Mouse (Mus musculus) hindbrain, embryonic 15.5 days (tissue): ENCODE measurements at regions not wholly inside any gene's neighbourhood (a gene's known extent, or its start where the extent isn't known, plus 50 kb on each side); places are given as distances from the start of the nearest gene placed in this dataset.

Source experiments
- ATAC-seq: fragments of 200-750 bp; cut with Nextera tagmentation; 2 replicates; pipeline ENCODE4 v1.8.0; 2017; ENCODE audit warnings: low read depth, moderate number of reproducible peaks, moderate TSS enrichment; ENCODE audit not compliant: low FRiP score
- H3K27ac ChIP-seq: fragments of 300-500 bp; sonication (generic); replicated peaks from 2 replicates; pipeline ENCODE4 v1.5.1; 2015; ENCODE audit warnings: mild to moderate bottlenecking, inconsistent platforms
- H3K27me3 ChIP-seq: fragments of 300-500 bp; sonication (generic); 2 replicates; pipeline ENCODE4 v1.6.1; 2015; ENCODE audit warnings: control low read depth, inconsistent platforms
- H3K36me3 ChIP-seq: fragments of 300-500 bp; sonication (generic); 2 replicates; pipeline ENCODE4 v1.6.1; 2015; ENCODE audit warnings: control low read depth, inconsistent platforms
- H3K4me1 ChIP-seq: fragments of 300-500 bp; sonication (generic); replicated peaks from 2 replicates; pipeline ENCODE4 v1.6.1; 2015; ENCODE audit warnings: control low read depth, inconsistent platforms
- H3K4me2 ChIP-seq: fragments of 300-500 bp; sonication (generic); 2 replicates; pipeline ENCODE4 v1.6.1; 2015; ENCODE audit warnings: moderate library complexity, mild to moderate bottlenecking, inconsistent platforms
- H3K4me3 ChIP-seq: fragments of 300-500 bp; sonication (generic); 2 replicates; pipeline ENCODE4 v1.5.1; 2015; ENCODE audit warnings: mild to moderate bottlenecking, inconsistent platforms
- H3K9ac ChIP-seq: fragments of 300-500 bp; sonication (generic); 2 replicates; pipeline ENCODE4 v1.6.1; 2015; ENCODE audit warnings: inconsistent platforms
- H3K9me3 ChIP-seq: fragments of 300-500 bp; sonication (generic); 2 replicates; pipeline ENCODE4 v1.6.1; 2016; ENCODE audit warnings: control low read depth, inconsistent platforms
- WGBS: fragments of 180-500 bp; shearing (Covaris S2); methylation state at CpG from one replicate; pipeline ENCODE4 v1.1.7; 2015; 5-methylcytosine and 5-hydroxymethylcytosine counted together

DNA sequence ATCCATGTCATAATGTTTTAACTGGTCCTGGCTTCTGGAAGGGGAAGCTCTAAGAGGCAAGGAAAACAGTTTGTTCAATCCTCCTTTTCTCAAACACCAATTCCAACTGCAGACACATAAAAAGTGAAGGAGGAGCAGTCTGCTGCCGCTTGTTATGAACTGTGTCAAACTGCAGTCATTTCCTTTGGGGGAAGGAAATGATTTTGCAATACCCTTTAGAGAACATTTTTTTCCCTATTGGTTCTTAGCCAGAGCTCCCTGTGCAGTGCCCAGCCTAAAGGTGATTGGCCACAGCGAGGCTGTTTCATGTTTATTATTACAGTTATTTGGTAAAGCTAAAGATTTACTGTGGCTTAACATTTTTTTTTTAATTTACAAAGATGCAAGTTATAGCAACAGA is 1132.6 kb upstream of the Fbxo33 start:
- Histone ChIP-seq H3K27me3 (no peaks in the 10 kb centered on the region), H3K4me2 (no peak overlapping the region), H3K9ac (no peak overlapping the region), H3K4me1 (no peaks in the 10 kb centered on the region), H3K36me3 (no peaks in the 10 kb centered on the region), H3K27ac (no peak overlapping the region), H3K9me3 (no peaks in the 10 kb centered on the region), H3K4me3 (no peak overlapping the region)
- WGBS = 89% methylated on average over 2 of the region's 2 CpGs
- ATAC-seq = no peak

DNA sequence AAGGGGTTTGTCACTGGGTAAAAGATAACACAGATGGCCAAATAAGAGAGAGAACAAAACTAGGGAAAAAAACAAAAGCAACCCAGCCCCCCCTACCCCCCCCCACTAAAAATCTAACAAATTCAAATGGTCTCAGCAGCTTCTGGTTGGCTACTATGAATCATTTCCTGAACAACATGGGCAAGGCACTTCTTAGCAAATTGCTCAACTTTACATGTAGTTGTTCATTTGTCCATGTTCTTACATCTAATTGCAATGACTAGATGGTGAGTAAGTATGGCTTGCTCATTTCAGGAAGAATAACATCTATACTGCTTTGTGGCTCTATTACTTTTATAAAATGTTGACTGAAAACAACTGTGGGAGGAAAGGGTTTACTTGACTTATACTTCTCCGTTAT is 1124.9 kb upstream of the Fbxo33 start:
- no peak overlapping the region for H3K4me2 ChIP-seq
- H3K36me3 ChIP-seq = no peaks in the 10 kb centered on the region
- WGBS = 100% methylated on average over 1 of the region's 1 CpGs
- no peak overlapping the region for H3K9ac ChIP-seq
- H3K4me1 ChIP-seq = no peaks in the 10 kb centered on the region
- H3K27ac ChIP-seq = no peak overlapping the region
- no peaks in the 10 kb centered on the region for H3K9me3 ChIP-seq
- no peaks in the 10 kb centered on the region for H3K27me3 ChIP-seq
- no peak overlapping the region for H3K4me3 ChIP-seq
- no peak for ATAC-seq

DNA sequence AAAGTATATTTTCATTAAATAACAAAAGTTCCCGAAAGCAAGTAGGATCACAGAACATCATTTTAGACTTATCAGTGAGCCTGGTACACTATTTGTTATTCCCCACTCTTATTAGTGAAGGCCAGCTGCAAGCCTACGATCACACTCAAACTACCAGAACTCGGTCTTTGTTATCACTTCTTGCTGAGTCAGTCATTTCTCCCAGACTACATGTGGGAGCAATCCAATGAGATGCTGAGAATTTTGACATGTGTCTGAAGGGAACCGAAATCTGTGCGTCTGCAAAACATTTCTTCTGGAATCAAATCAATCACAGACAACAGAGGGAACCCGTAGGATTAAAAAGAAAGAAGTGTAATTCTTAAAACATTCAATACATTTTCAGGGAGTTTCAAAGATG is 1100.5 kb upstream of the Fbxo33 start:
- Histone ChIP-seq H3K27ac (no peak overlapping the region), H3K4me1 (no peaks in the 10 kb centered on the region), H3K9me3 (no peaks in the 10 kb centered on the region), H3K9ac (no peak overlapping the region), H3K4me3 (no peak overlapping the region), H3K4me2 (no peak overlapping the region), H3K36me3 (no peaks in the 10 kb centered on the region), H3K27me3 (no peaks in the 10 kb centered on the region)
- WGBS = 84% methylated on average over 6 of the region's 6 CpGs
- ATAC-seq = no peak

DNA sequence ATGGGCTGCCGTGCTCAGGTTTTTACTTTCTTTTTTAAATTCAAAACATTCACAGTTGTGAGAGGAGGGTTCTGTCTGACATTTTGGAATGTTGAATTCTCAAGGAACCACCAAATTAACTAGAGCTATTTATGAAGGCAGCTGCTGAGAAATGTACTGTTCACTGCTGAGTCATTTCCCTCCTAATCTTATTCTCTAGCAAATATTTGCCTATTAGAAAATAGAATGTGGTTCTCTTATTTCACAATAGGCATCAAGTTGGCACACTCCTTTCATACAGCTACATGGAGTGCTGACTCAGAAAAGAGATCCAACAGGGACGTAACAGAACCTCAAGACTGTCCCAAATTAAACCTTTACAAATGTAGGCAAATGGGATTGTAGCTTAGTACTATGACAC is 1073.1 kb upstream of the Fbxo33 start:
- WGBS = 77% methylated on average over 2 of the region's 2 CpGs
- Histone ChIP-seq H3K9me3 (no peaks in the 10 kb centered on the region), H3K27ac (no peak overlapping the region)

DNA sequence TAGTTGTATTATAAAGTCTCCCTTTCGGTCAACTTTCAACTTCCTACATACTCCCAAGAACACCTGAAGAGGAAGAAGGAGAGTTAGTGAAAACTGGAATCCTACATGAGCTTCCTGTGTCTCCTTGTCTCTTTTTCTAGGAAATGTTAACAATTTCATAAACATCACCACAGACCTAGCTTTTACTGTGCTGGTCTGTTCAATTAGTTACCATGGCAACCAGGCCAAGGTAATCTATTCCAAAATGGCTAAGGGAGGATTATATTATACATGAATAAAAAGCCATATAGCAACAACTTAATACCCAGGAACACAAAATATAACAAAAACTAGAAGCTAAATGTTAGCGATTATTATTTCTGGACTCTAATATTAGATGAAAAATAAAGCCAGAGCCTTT is 1069.3 kb upstream of the Fbxo33 start:
- Histone ChIP-seq H3K4me1 (no peaks in the 10 kb centered on the region), H3K27me3 (no peaks in the 10 kb centered on the region), H3K9ac (no peak overlapping the region), H3K4me2 (no peak overlapping the region), H3K27ac (no peak overlapping the region), H3K9me3 (no peaks in the 10 kb centered on the region), H3K36me3 (no peaks in the 10 kb centered on the region), H3K4me3 (no peak overlapping the region)
- 95% methylated on average over 2 of the region's 2 CpGs for WGBS
- peak; percentile 63; the same call in 1 of the 2 replicates for ATAC-seq

More for the DNA sequence above, 1073.1 kb upstream of the Fbxo33 start:
- H3K4me2 ChIP-seq = no peak overlapping the region
- no peak overlapping the region for H3K4me3 ChIP-seq
- H3K27me3 ChIP-seq = no peaks in the 10 kb centered on the region
- H3K4me1 ChIP-seq = no peaks in the 10 kb centered on the region
- H3K9ac ChIP-seq = no peak overlapping the region
- ATAC-seq = no peak
- H3K36me3 ChIP-seq = no peaks in the 10 kb centered on the region

DNA sequence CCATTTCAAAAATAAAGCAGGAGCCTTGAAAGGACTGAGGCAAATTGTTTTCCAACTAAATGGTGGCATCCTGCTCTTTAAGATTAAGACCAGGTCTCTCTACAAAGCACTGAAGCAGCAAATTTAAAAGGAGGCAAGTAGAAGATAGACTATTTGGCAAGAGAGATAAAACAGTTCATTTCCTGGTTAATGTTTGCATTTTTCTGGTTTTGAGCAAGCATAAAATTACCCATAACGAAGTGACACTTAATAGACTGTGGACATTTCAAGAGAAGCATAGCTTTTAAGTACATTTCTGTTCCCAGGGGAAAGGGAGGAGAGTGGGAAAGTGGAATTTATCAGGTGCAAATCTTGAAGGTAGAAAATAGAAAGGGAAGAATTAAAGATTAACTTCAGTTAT is 1035.8 kb upstream of the Fbxo33 start:
- Histone ChIP-seq H3K4me1 (no peaks in the 10 kb centered on the region), H3K4me2 (no peak overlapping the region), H3K36me3 (no peaks in the 10 kb centered on the region), H3K4me3 (no peak overlapping the region), H3K27ac (no peak overlapping the region), H3K9me3 (no peaks in the 10 kb centered on the region), H3K9ac (no peak overlapping the region), H3K27me3 (no peaks in the 10 kb centered on the region)
- ATAC-seq = no peak
- WGBS = 53% methylated on average over 1 of the region's 1 CpGs

DNA sequence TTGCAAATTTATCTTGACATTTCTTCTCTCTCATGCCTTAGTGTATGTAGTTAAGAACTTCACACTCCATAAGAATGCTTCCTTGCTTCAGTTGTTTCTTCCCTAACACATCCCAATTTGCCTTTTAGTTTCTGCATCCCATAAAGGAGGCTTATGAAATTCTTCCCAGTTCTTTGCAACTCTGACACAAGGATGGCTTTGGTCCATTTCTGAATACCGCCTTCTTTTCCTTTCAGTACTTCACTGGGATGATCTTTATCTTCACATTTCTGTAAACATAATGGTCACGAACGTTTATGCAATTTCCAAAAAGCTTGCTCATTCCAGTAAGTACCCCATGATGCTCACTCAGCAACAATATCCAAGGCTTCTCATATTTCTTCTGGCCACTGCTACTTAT is 994.5 kb upstream of the Fbxo33 start:
- no peaks in the 10 kb centered on the region for H3K36me3 ChIP-seq
- H3K4me1 ChIP-seq = no peaks in the 10 kb centered on the region
- H3K9me3 ChIP-seq = no peaks in the 10 kb centered on the region
- H3K4me2 ChIP-seq = no peak overlapping the region
- no peak overlapping the region for H3K4me3 ChIP-seq
- H3K9ac ChIP-seq = no peak overlapping the region
- no peak for ATAC-seq
- no peak overlapping the region for H3K27ac ChIP-seq
- no peaks in the 10 kb centered on the region for H3K27me3 ChIP-seq
- WGBS = 92% methylated on average over 3 of the region's 3 CpGs

DNA sequence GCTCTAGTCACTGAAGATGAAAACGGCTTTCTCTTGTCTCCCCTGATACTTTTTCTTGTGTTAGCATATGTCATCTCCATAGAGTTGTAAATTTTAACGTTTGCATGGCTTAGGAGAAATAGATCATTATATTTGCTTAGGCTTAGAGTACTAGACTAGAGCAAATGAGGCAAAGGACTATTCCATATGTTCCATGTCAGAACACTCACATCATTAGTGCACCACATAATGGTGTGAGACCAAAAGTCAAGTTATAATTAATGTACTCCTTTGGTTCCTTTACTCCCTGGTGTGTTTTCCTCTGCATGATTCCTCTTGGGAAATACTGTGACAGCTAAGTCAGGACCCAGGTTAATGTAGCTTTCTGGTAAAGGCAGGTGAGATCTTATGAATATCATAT is 956.2 kb upstream of the Fbxo33 start:
- H3K4me3 ChIP-seq = no peak overlapping the region
- 53% methylated on average over 2 of the region's 2 CpGs for WGBS
- no peaks in the 10 kb centered on the region for H3K4me1 ChIP-seq
- H3K36me3 ChIP-seq = no peaks in the 10 kb centered on the region
- H3K9me3 ChIP-seq = no peaks in the 10 kb centered on the region
- no peak overlapping the region for H3K9ac ChIP-seq
- no peak for ATAC-seq
- H3K27me3 ChIP-seq = no peaks in the 10 kb centered on the region
- H3K27ac ChIP-seq = no peak overlapping the region
- H3K4me2 ChIP-seq = no peak overlapping the region

DNA sequence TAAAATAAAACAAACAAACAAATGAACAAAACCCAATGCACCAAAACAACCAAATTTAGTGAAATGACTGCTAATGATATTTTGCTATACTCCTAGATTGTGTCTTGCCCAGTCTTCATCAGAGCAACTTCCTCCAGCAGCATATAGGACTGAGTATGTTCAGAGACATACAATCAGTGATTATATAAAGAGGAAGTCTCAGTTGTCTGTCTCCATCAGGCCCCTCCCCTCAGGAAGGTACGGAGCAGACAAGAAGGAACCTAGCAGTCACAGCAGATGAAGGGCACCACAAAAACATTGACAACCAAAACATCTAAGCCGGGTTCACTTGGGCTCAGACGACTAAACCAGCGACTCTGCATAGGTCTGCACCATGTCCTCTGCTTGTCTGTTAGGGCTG is 930.7 kb upstream of the Fbxo33 start:
- H3K4me2 ChIP-seq = no peak overlapping the region
- no peaks in the 10 kb centered on the region for H3K36me3 ChIP-seq
- H3K27me3 ChIP-seq = no peaks in the 10 kb centered on the region
- H3K4me3 ChIP-seq = no peak overlapping the region
- no peak overlapping the region for H3K27ac ChIP-seq
- 85% methylated on average over 4 of the region's 4 CpGs for WGBS
- ATAC-seq = no peak
- H3K4me1 ChIP-seq = no peaks in the 10 kb centered on the region
- no peaks in the 10 kb centered on the region for H3K9me3 ChIP-seq
- H3K9ac ChIP-seq = no peak overlapping the region

DNA sequence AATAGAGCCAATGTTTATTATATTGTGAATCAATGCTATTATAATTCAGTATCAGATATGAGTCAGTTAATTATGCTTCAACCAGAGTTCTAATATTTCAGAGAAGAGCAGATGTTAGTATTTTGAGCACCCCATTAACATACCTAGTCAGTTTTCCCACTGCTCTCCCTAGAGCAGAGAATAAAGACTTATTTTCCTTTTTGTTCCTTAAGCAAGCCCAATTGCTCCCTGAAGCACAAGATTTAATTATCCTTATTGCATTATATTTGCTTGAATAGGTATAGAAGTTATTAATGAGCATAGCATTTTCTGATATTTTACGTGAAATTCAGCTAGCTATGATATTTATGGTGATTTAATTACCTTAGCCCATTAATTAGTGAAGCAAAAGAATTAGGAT is 927.8 kb upstream of the Fbxo33 start:
- no peak overlapping the region for H3K4me3 ChIP-seq

More for the DNA sequence above, 927.8 kb upstream of the Fbxo33 start:
- no peaks in the 10 kb centered on the region for H3K4me1 ChIP-seq
- no peaks in the 10 kb centered on the region for H3K9me3 ChIP-seq
- no peak overlapping the region for H3K4me2 ChIP-seq
- 49% methylated on average over 1 of the region's 1 CpGs for WGBS
- H3K27me3 ChIP-seq = no peaks in the 10 kb centered on the region
- no peaks in the 10 kb centered on the region for H3K36me3 ChIP-seq
- H3K27ac ChIP-seq = no peak overlapping the region
- no peak overlapping the region for H3K9ac ChIP-seq
- ATAC-seq = no peak
